Mouse (Mus musculus) liver, adult 2 months (tissue): ENCODE measurements around the gene Olfr1352.

Experiments used
- CTCF ChIP-seq: fragments of 200-500 bp; IDR thresholded peaks from 2 replicates; pipeline ENCODE4 v1.5.1; 2011; ENCODE audit warnings: low read depth, low read length, control low read depth
- POLR2A ChIP-seq: fragments of 200-500 bp; IDR thresholded peaks from 2 replicates; pipeline ENCODE4 v1.6.1; 2011; ENCODE audit warnings: low read length, control low read depth; ENCODE audit not compliant: insufficient read depth; ENCODE audit errors: extremely low read depth

GRCm38 (mm10) chr10:79012172-79012571, 31.3 kb downstream of the Olfr1352 start, which contains the start of gene Olfr1351:
- TF ChIP-seq CTCF (no peak), POLR2A (no peak)
